Mouse (Mus musculus) olfactory bulb, adult 2 months (tissue): ENCODE measurements around the gene Gmpr.

Experiments
- CTCF ChIP-seq: fragments of 200-500 bp; IDR thresholded peaks from 2 replicates; pipeline ENCODE4 v1.5.1; 2012; ENCODE audit warnings: low read depth, mild to moderate bottlenecking, low read length, moderate library complexity; ENCODE audit not compliant: insufficient read depth
- POLR2A ChIP-seq: fragments of 200-500 bp; IDR thresholded peaks from 2 replicates; pipeline ENCODE4 v1.6.1; 2012; ENCODE audit warnings: mild to moderate bottlenecking, low read depth, low read length, moderate library complexity; ENCODE audit not compliant: insufficient read depth

- TF ChIP-seq POLR2A: no peak
- TF ChIP-seq CTCF: no peak
These were observed 4.5 kb upstream of the Gmpr start for GRCm38 (mm10) chr13:45502791-45503190.
